Comparison of ENCODE assay signal across 21 mouse cellular contexts in genomic region chr9:14222936-14223335, GRCm38 (mm10).
"Had no signal": no experiment of that assay in that cellular context is flagged by ENCODE, and none has a peak within 500 bp of the region (broad histone marks: within the 10 kb centered on the region; RNA-seq: fewer than 3 reads in every experiment).

No protein-coding gene starts in this region.

- ATAC-seq: liver, postnatal 0 days; midbrain, embryonic 13.5 days; midbrain, embryonic 15.5 days had no signal

- H3K4me3 ChIP-seq: liver, embryonic 13.5 days; liver, embryonic 15.5 days; lung, embryonic 15.5 days; megakaryocyte, embryonic 14.5 days; midbrain, embryonic 13.5 days; midbrain, embryonic 15.5 days; neural tube, embryonic 13.5 days had no signal

- H3K36me3 ChIP-seq: liver, embryonic 13.5 days; liver, embryonic 15.5 days; lung, embryonic 15.5 days; midbrain, embryonic 13.5 days; midbrain, embryonic 15.5 days; neural tube, embryonic 13.5 days had no signal

- H3K4me1 ChIP-seq: liver, embryonic 13.5 days; liver, embryonic 15.5 days; lung, embryonic 15.5 days; megakaryocyte, embryonic 14.5 days; midbrain, embryonic 13.5 days; midbrain, embryonic 15.5 days; neural tube, embryonic 13.5 days had no signal

- H3K9ac ChIP-seq: liver, embryonic 13.5 days; liver, embryonic 15.5 days; liver, postnatal 0 days; lung, embryonic 15.5 days; midbrain, embryonic 13.5 days; midbrain, embryonic 15.5 days; neural tube, embryonic 13.5 days had no signal

- H3K27ac ChIP-seq: liver, embryonic 13.5 days; liver, embryonic 15.5 days; lung, embryonic 15.5 days; macrophage; midbrain, embryonic 13.5 days; midbrain, embryonic 15.5 days; neural tube, embryonic 13.5 days had no signal

- H3K27me3 ChIP-seq: liver, embryonic 13.5 days; liver, embryonic 15.5 days; lung, embryonic 15.5 days; midbrain, embryonic 13.5 days; midbrain, embryonic 15.5 days; neural tube, embryonic 13.5 days had no signal

- H3K9me3 ChIP-seq: liver, embryonic 13.5 days; liver, embryonic 15.5 days; lung, embryonic 15.5 days; megakaryocyte, embryonic 14.5 days; midbrain, embryonic 13.5 days; midbrain, embryonic 15.5 days; neural tube, embryonic 13.5 days had no signal

- DNase-seq: liver, embryonic 13.5 days; liver, postnatal 0 days; lung, postnatal 10 days; lung, postnatal 36 days; retina, postnatal 1 day; right cerebral cortex, adult 18-20 months; right cerebral cortex, postnatal 25 days; right cerebral cortex, postnatal 4 days; spleen, adult 18-20 months; thymus, adult 18-20 months; thymus, postnatal 14 days; thymus, postnatal 36 days had no signal

- H3K4me2 ChIP-seq: liver, embryonic 11.5 days; liver, embryonic 13.5 days; liver, embryonic 15.5 days; lung, embryonic 15.5 days; midbrain, embryonic 11.5 days; midbrain, embryonic 13.5 days; midbrain, embryonic 15.5 days; neural tube, embryonic 13.5 days had no signal
